Mouse (Mus musculus) thymus, postnatal 25 days (tissue): Measurements from ENCODE around the gene Trdmt1.
A peak's percentile ranks its signal among the peaks of the same experiment; 100 is the strongest.
"Not testable (repeated sequence)": the region's sequence is repeated elsewhere in the genome, so short reads cannot be mapped to it uniquely, and the experiment has no call there.

ENCODE experiments used
- DNase-seq: peaks from one replicate; pipeline ENCODE4 v3.0.0; 2022

Gene Trdmt1

GRCm38 (mm10) chr2:13544193-13544824, at the start of gene Trdmt1:
Trdmt1 (minus strand) TSS chr2:13544668.
- peak; percentile 83 for DNase-seq

GRCm38 (mm10) chr2:13593328-13593727, 48.9 kb upstream of the Trdmt1 start:
- no peak for DNase-seq

- not testable (repeated sequence) for DNase-seq
Observed at GRCm38 (mm10) chr2:13583746-13584145, 39.3 kb upstream of the Trdmt1 start.

- no peak for DNase-seq
Observed at GRCm38 (mm10) chr2:13582184-13582583, 37.7 kb upstream of the Trdmt1 start.

GRCm38 (mm10) chr2:13579991-13580390, 35.5 kb upstream of the Trdmt1 start:
- peak; percentile 42 for DNase-seq

GRCm38 (mm10) chr2:13579315-13579714, 34.8 kb upstream of the Trdmt1 start:
- DNase-seq: no peak

- no peak for DNase-seq
Observed at GRCm38 (mm10) chr2:13578473-13579152, 34.1 kb upstream of the Trdmt1 start.

- no peak for DNase-seq
Observed at GRCm38 (mm10) chr2:13577399-13577798, 32.9 kb upstream of the Trdmt1 start.

GRCm38 (mm10) chr2:13575926-13576325, 31.5 kb upstream of the Trdmt1 start:
- no peak for DNase-seq

- peak; percentile 84 for DNase-seq
Observed at GRCm38 (mm10) chr2:13575287-13575801, 30.9 kb upstream of the Trdmt1 start.

GRCm38 (mm10) chr2:13574801-13575150, 30.3 kb upstream of the Trdmt1 start:
- DNase-seq: peak; percentile 70

- DNase-seq: no peak
Observed at GRCm38 (mm10) chr2:13574066-13574800, 29.8 kb upstream of the Trdmt1 start.

GRCm38 (mm10) chr2:13573408-13574065, 29.1 kb upstream of the Trdmt1 start, which contains the start of gene Vim:
Vim (plus strand) TSS chr2:13573927.
- DNase-seq: peak; percentile 89

- DNase-seq: no peak
Observed at GRCm38 (mm10) chr2:13572647-13573407, 28.4 kb upstream of the Trdmt1 start.

- no peak for DNase-seq
Observed at GRCm38 (mm10) chr2:13572101-13572553, 27.7 kb upstream of the Trdmt1 start.

GRCm38 (mm10) chr2:13570122-13570521, 25.7 kb upstream of the Trdmt1 start:
- no peak for DNase-seq

- DNase-seq: no peak
Observed at GRCm38 (mm10) chr2:13560396-13560795, 15.9 kb upstream of the Trdmt1 start.

- no peak for DNase-seq
Observed at GRCm38 (mm10) chr2:13559729-13560128, 15.3 kb upstream of the Trdmt1 start.

- DNase-seq: no peak
Observed at GRCm38 (mm10) chr2:13559303-13559702, 14.8 kb upstream of the Trdmt1 start.

- no peak for DNase-seq
Observed at GRCm38 (mm10) chr2:13558607-13559262, 14.3 kb upstream of the Trdmt1 start.

GRCm38 (mm10) chr2:13557145-13558030, 12.9 kb upstream of the Trdmt1 start:
- DNase-seq: no peak
